Mouse (Mus musculus) liver, embryonic 14.5 days (tissue): ENCODE results near the gene Ywhag.

Source experiments
- CTCF ChIP-seq: IDR thresholded peaks from 2 replicates; pipeline ENCODE4 v1.5.1; 2016; ENCODE audit warnings: antibody characterized with exemption, low read depth, control low read depth
- EP300 ChIP-seq: IDR thresholded peaks from 2 replicates; pipeline ENCODE4 v1.6.1; 2016; ENCODE audit warnings: antibody characterized with exemption, low read depth

GRCm38 (mm10) chr5:135904259-135904658, 30.2 kb downstream of the Ywhag start:
- TF ChIP-seq EP300 (no peak), CTCF (no peak)
